Mouse (Mus musculus) liver, adult 2 months (tissue): Measurements from ENCODE around the gene Snx20.

Source experiments
- CTCF ChIP-seq: fragments of 200-500 bp; IDR thresholded peaks from 2 replicates; pipeline ENCODE4 v1.5.1; 2011; ENCODE audit warnings: low read depth, low read length, control low read depth
- POLR2A ChIP-seq: fragments of 200-500 bp; IDR thresholded peaks from 2 replicates; pipeline ENCODE4 v1.6.1; 2011; ENCODE audit warnings: low read length, control low read depth; ENCODE audit not compliant: insufficient read depth; ENCODE audit errors: extremely low read depth

DNA sequence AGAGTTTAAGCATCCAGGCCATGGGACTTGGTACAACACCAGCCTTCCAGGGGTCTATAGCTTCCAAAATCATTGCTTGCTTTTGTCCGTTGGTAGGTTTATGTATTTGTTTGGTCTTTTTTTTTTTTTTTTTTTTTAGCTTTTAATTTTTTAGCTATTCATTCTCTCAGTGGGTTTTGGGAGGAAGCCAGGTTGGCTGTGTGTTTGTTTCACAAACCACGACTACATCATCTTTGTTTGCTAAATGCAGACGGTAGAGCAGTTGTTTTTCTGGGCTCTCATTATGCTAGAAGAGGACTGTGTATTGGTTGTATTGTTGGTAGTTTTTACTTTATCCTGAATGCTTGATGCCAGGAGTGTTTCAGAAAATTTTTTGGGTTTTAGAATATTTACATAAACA, 23.9 kb upstream of the Snx20 start:
- no peak for TF ChIP-seq CTCF
- TF ChIP-seq POLR2A, result no peak
